Mouse (Mus musculus): ENCODE measurements around the gene Srsf6.

DNA sequence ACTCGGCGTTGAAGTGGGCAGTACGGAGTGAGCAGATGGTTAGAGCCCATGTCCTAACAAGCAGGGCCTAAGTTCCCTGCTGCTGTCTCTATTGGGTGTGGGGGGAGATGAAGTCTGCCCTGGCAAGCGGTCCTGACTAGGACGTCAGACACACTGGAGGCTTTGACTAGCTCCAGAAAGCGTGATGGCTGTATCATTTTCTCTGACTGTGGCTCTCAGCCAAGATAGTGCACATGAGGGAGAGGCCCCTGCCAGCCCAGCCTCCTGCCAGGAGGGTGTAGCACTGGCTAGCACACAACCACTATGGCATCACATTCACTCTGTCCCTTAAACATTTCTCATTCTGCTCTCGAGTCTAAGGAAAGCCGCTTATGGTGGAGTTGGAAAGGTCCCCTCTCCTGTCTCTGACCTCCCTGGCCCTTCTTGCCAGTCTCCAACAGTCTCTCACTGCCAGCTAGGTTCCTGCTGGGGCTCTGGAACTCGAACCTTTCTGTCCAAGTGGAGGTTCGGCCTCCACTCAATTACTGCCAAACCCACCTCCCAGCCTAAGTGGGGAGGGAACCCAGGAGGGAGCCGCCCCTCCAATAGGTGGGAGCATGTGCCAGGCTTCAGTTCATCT is 43.9 kb downstream of the Srsf6 start:
- TF ChIP-seq CTCF (IDR thresholded peaks at IDR 0.05; ENCODE audit: low read depth, low read length): no peak
- TF ChIP-seq POLR2A (IDR thresholded peaks at IDR 0.05; ENCODE audit: extremely low read depth, insufficient read depth, low read length): no peak
